Mouse (Mus musculus) MEL (cell line): ENCODE results near the gene Gle1. TPM values are rescaled to one million over a fixed set of nuclear protein-coding genes. Genes with fewer than 3 reads are reported as not detected.

Experiments used
- DNase-seq: peaks from one replicate; pipeline ENCODE4 v3.0.0; 2011; ENCODE audit warnings: low read depth, low spot score
- H3K27ac ChIP-seq: 2 replicates; pipeline ENCODE4 v1.5.1; 2012; ENCODE audit warnings: low read depth, mild to moderate bottlenecking, control low read depth, low read length, moderate library complexity; ENCODE audit not compliant: control insufficient read depth
- H3K27me3 ChIP-seq, 2 experiments: fragments of 150-350 bp in 1 of 2; sonication (generic) in 1 of 2; 2 replicates each; pipeline ENCODE4 v1.6.1; 2012; ENCODE audit warnings: low read length in 2 of 2, mild to moderate bottlenecking in 2 of 2, improper control_type of control experiment in 1 of 2, moderate library complexity in 1 of 2; ENCODE audit not compliant: insufficient read depth in 2 of 2, control insufficient read depth in 1 of 2
- H3K36me3 ChIP-seq, 2 experiments: 2 replicates each; pipeline ENCODE4 v1.6.1; 2012 to 2014; ENCODE audit warnings: low read length in 2 of 2, improper control_type of control experiment in 1 of 2, inconsistent platforms in 1 of 2, mild to moderate bottlenecking in 1 of 2; ENCODE audit not compliant: insufficient read depth in 2 of 2, control insufficient read depth in 1 of 2
- H3K4me1 ChIP-seq, 2 experiments: fragments of 150-350 bp in 1 of 2; sonication (generic) in 1 of 2; 2 replicates each; pipeline ENCODE4 v1.6.1; 2012; ENCODE audit warnings: low read length in 2 of 2, improper control_type of control experiment in 1 of 2, mild to moderate bottlenecking in 1 of 2; ENCODE audit not compliant: insufficient read depth in 2 of 2, control insufficient read depth in 1 of 2
- H3K4me3 ChIP-seq, 2 experiments: fragments of 150-350 bp in 1 of 2; sonication (generic) in 1 of 2; 2 replicates each; pipeline ENCODE4 v1.5.1; 2012; ENCODE audit warnings: low read depth in 2 of 2, low read length in 2 of 2, mild to moderate bottlenecking in 2 of 2, moderate library complexity in 2 of 2, control low read depth in 1 of 2, improper control_type of control experiment in 1 of 2; ENCODE audit not compliant: control insufficient read depth in 1 of 2, insufficient read depth in 1 of 2
- H3K79me2 ChIP-seq: 2 replicates; pipeline ENCODE4 v1.6.1; 2012; ENCODE audit warnings: mild to moderate bottlenecking, low read length, moderate library complexity; ENCODE audit not compliant: control insufficient read depth, poor library complexity, insufficient read depth
- H3K9ac ChIP-seq: 2 replicates; pipeline ENCODE4 v1.6.1; 2012; ENCODE audit warnings: low read depth, mild to moderate bottlenecking, control low read depth, low read length, moderate library complexity; ENCODE audit not compliant: control insufficient read depth, poor library complexity, severe bottlenecking
- H3K9me3 ChIP-seq: fragments of 150-350 bp; sonication (generic); replicated peaks from 2 replicates; pipeline ENCODE4 v1.6.1; 2012; ENCODE audit warnings: mild to moderate bottlenecking, low read length, improper control_type of control experiment, moderate library complexity; ENCODE audit not compliant: insufficient read depth
- CTCF ChIP-seq, 3 experiments: IDR thresholded peaks in 2 of 3; conservative IDR thresholded peaks in 1 of 3; 2 replicates each; pipeline ENCODE4 v1.5.1; 2011 to 2012; ENCODE audit warnings: low read length in 3 of 3, low read depth in 2 of 3, mild to moderate bottlenecking in 2 of 3, improper control_type of control experiment in 1 of 3, inconsistent platforms in 1 of 3, mixed read lengths in 1 of 3, moderate library complexity in 1 of 3; ENCODE audit not compliant: control insufficient read depth in 1 of 3, insufficient read depth in 1 of 3, poor library complexity in 1 of 3, severe bottlenecking in 1 of 3
- E2F4 ChIP-seq: IDR thresholded peaks from 2 replicates; pipeline ENCODE4 v1.6.1; 2011; ENCODE audit warnings: low read depth, low read length, improper control_type of control experiment, borderline replicate concordance
- HCFC1 ChIP-seq: IDR thresholded peaks from 2 replicates; pipeline ENCODE4 v1.6.1; 2012; ENCODE audit warnings: low read depth, mild to moderate bottlenecking, inconsistent platforms, low read length, improper control_type of control experiment, moderate library complexity
- KAT2A ChIP-seq: conservative IDR thresholded peaks from 2 replicates; pipeline ENCODE4 v1.6.1; 2012; ENCODE audit warnings: low read depth, low read length, improper control_type of control experiment, inconsistent platforms
- MXI1 ChIP-seq: IDR thresholded peaks from 2 replicates; pipeline ENCODE4 v1.6.1; 2011; ENCODE audit warnings: mild to moderate bottlenecking, low read depth, low read length, improper control_type of control experiment
- MYB ChIP-seq: IDR thresholded peaks from 2 replicates; pipeline ENCODE4 v1.6.1; 2011; ENCODE audit warnings: mild to moderate bottlenecking, low read depth, low read length, improper control_type of control experiment
- POLR2AphosphoS2 ChIP-seq: IDR thresholded peaks from 2 replicates; pipeline ENCODE4 v1.6.1; 2011; ENCODE audit warnings: low read length, improper control_type of control experiment
- POLR2AphosphoS5 ChIP-seq: IDR thresholded peaks from 2 replicates; pipeline ENCODE4 v1.6.1; 2012; ENCODE audit warnings: low read depth, borderline replicate concordance, mild to moderate bottlenecking, inconsistent platforms, low read length, moderate library complexity, mixed read lengths
- RAD21 ChIP-seq: IDR thresholded peaks from 2 replicates; pipeline ENCODE4 v1.6.1; 2011; ENCODE audit warnings: mild to moderate bottlenecking, low read depth, low read length, improper control_type of control experiment
- SIN3A ChIP-seq: IDR thresholded peaks from 2 replicates; pipeline ENCODE4 v1.6.1; 2012; ENCODE audit warnings: low read length, improper control_type of control experiment, inconsistent platforms
- SMC3 ChIP-seq: IDR thresholded peaks from 2 replicates; pipeline ENCODE4 v1.6.1; 2011; ENCODE audit warnings: low read depth, low read length, improper control_type of control experiment
- TCF12 ChIP-seq: IDR thresholded peaks from 2 replicates; pipeline ENCODE4 v1.6.1; 2014; ENCODE audit warnings: low read depth, mild to moderate bottlenecking, inconsistent platforms, low read length, improper control_type of control experiment, moderate library complexity
- USF2 ChIP-seq, 2 experiments: IDR thresholded peaks; 2 replicates each; pipeline ENCODE4 v1.6.1; 2011 to 2012; ENCODE audit warnings: improper control_type of control experiment in 2 of 2, low read length in 2 of 2, borderline replicate concordance in 1 of 2, inconsistent platforms in 1 of 2, low read depth in 1 of 2, mild to moderate bottlenecking in 1 of 2; ENCODE audit not compliant: insufficient read depth in 1 of 2
- ZC3H11A ChIP-seq: IDR thresholded peaks from 2 replicates; pipeline ENCODE4 v1.6.1; 2012; ENCODE audit warnings: low read depth, mild to moderate bottlenecking, inconsistent platforms, low read length, improper control_type of control experiment
- polyA plus RNA-seq, 2 experiments: library from polyadenylated mRNA; stranded (reverse) in 1 of 2; unstranded in 1 of 2; fragments of >175 nt in 1 of 2; fragments of >200 nt in 1 of 2; gene quantifications; 2 replicates each; pipeline versions ENCODE4 v1.2.1 to v1.2.4; 2012; ENCODE audit warnings: low replicate concordance in 2 of 2, low read depth in 1 of 2; ENCODE audit not compliant: insufficient read length in 2 of 2, insufficient read depth in 1 of 2, missing spikeins in 1 of 2
- total RNA-seq: library from RNA; depleted of rRNA; stranded (reverse); fragments of 300-350 nt; gene quantifications from 2 replicates; pipeline ENCODE4 v1.2.3, GENCODE M21; 2012

The Gle1 gene
- total and polyA plus RNA-seq, 3 experiments = 46.1 to 77.0 TPM; not detected in 1

GRCm38 (mm10) chr2:29971838-29972635, 36.8 kb downstream of the Gle1 start (continued):
- no peak for TF ChIP-seq POLR2AphosphoS5
- TF ChIP-seq TCF12 = peak; percentile 97
- TF ChIP-seq USF2 (IDR thresholded peaks at IDR 0.05; ENCODE audit: borderline replicate concordance in 1 of 2, insufficient read depth in 1 of 2, low read depth in 1 of 2, low read length in 2 of 2) = no peak

- H3K4me3 ChIP-seq = no peak overlapping the region
- H3K9me3 ChIP-seq = no peaks in the 10 kb centered on the region
- peaks cover 0 to 9% of the 10 kb centered on the region in 2 experiments; a peak in 2 of 4 replicates for H3K36me3 ChIP-seq
- no peak for DNase-seq
- TF ChIP-seq POLR2AphosphoS2 (no peak), USF2 (IDR thresholded peaks at IDR 0.05; ENCODE audit: borderline replicate concordance in 1 of 2, insufficient read depth in 1 of 2, low read depth in 1 of 2, low read length in 2 of 2) (no peak)
- H3K27ac ChIP-seq = no peak overlapping the region
- H3K4me1 ChIP-seq = peaks cover 0 to 9% of the 10 kb centered on the region in 2 experiments; a peak in 2 of 4 replicates
- no peak overlapping the region for H3K9ac ChIP-seq
- no peaks in the 10 kb centered on the region for H3K27me3 ChIP-seq
- H3K79me2 ChIP-seq = no peaks in the 10 kb centered on the region
Measured at GRCm38 (mm10) chr2:29973525-29973924, 38.3 kb downstream of the Gle1 start.

GRCm38 (mm10) chr2:29977307-29977706, 42.1 kb downstream of the Gle1 start:
- H3K27ac ChIP-seq = no peak overlapping the region
- peaks cover 0 to 8% of the 10 kb centered on the region in 2 experiments; a peak in 2 of 4 replicates for H3K36me3 ChIP-seq
- H3K9ac ChIP-seq = no peak overlapping the region
- H3K9me3 ChIP-seq = no peaks in the 10 kb centered on the region
- peaks cover 0 to 7% of the 10 kb centered on the region in 2 experiments; a peak in 2 of 4 replicates for H3K4me1 ChIP-seq
- peak; percentile 86 for TF ChIP-seq SMC3
- peak; percentile 88 for TF ChIP-seq RAD21
- TF ChIP-seq ZC3H11A = peak; percentile 73
- peak; percentile 48; the same call in 1 of the 2 replicates for TF ChIP-seq SIN3A
- no peak for TF ChIP-seq MYB
- TF ChIP-seq KAT2A = no peak
- TF ChIP-seq CTCF (IDR thresholded peaks at IDR 0.05 in 2 of 3, conservative IDR thresholded peaks at IDR 0.05 in 1 of 3; ENCODE audit: control insufficient read depth in 1 of 3, insufficient read depth in 1 of 3, low read depth in 2 of 3, low read length in 3 of 3, poor library complexity in 1 of 3, severe bottlenecking in 1 of 3) = peak; percentile 27 to 88 (median 71); a peak in 4 of 6 replicates
- TF ChIP-seq E2F4 = no peak
- TF ChIP-seq HCFC1 = no peak
- no peak for TF ChIP-seq MXI1
- H3K4me3 ChIP-seq = no peak overlapping the region
- H3K27me3 ChIP-seq = no peaks in the 10 kb centered on the region
- no peaks in the 10 kb centered on the region for H3K79me2 ChIP-seq
- peak; percentile 71 for DNase-seq
